Mouse (Mus musculus) T-helper 2 cell (primary cell): ENCODE results near the gene Rnf11.

Source experiments
- in situ Hi-C: fragments of 300-600 bp; cut with MboI, MseI; formaldehyde crosslinking; loops from one replicate; pipeline ENCODE4 v1.15.1; 2025; ENCODE audit warnings: high pct_unique_total_duplicates

The Rnf11 gene

GRCm38 (mm10) chr4:109484621-109485020, at the start of gene Rnf11:
Gene Rnf11, minus strand, starts transcription at chr4:109484728.
- in situ Hi-C loops: no loop called here

- in situ Hi-C loops: no loop called here
These were observed 46.6 kb upstream of the Rnf11 start, which contains the start of gene 4930522H14Rik for GRCm38 (mm10) chr4:109531111-109531510. Gene 4930522H14Rik, minus strand, starts transcription at chr4:109531297.

GRCm38 (mm10) chr4:109530245-109530816, 45.8 kb upstream of the Rnf11 start:
- in situ Hi-C loops: no loop called here

GRCm38 (mm10) chr4:109504885-109505284, 20.4 kb upstream of the Rnf11 start:
- in situ Hi-C loops: no loop called here

- in situ Hi-C loops: loop anchor here (10.0 kb wide), 1 partner anchor 236 kb away; no protein-coding TSS in a partner anchor
These were observed 13.9 kb upstream of the Rnf11 start for GRCm38 (mm10) chr4:109498476-109498875.

- in situ Hi-C loops: loop anchor here (10.0 kb wide), 1 partner anchor 241 kb away; no protein-coding TSS in a partner anchor
These were observed 9.1 kb upstream of the Rnf11 start for GRCm38 (mm10) chr4:109493581-109493980.

GRCm38 (mm10) chr4:109488812-109489211, 4.3 kb upstream of the Rnf11 start:
- in situ Hi-C loops: no loop called here

- in situ Hi-C loops: no loop called here
These were observed 1.8 kb downstream of the Rnf11 start for GRCm38 (mm10) chr4:109482701-109483100.

GRCm38 (mm10) chr4:109481424-109481823, 3.1 kb downstream of the Rnf11 start:
- in situ Hi-C loops: no loop called here

GRCm38 (mm10) chr4:109477454-109477853, 7.1 kb downstream of the Rnf11 start:
- in situ Hi-C loops: no loop called here

- in situ Hi-C loops: no loop called here
These were observed 7.9 kb downstream of the Rnf11 start for GRCm38 (mm10) chr4:109476554-109477014.

- in situ Hi-C loops: no loop called here
These were observed 8.7 kb downstream of the Rnf11 start for GRCm38 (mm10) chr4:109475577-109476553.

GRCm38 (mm10) chr4:109475078-109475477, 9.4 kb downstream of the Rnf11 start:
- in situ Hi-C loops: no loop called here

GRCm38 (mm10) chr4:109472566-109472965, 12.0 kb downstream of the Rnf11 start:
- in situ Hi-C loops: no loop called here

GRCm38 (mm10) chr4:109471606-109472005, 12.9 kb downstream of the Rnf11 start:
- in situ Hi-C loops: no loop called here

- in situ Hi-C loops: no loop called here
These were observed 16.8 kb downstream of the Rnf11 start for GRCm38 (mm10) chr4:109467687-109468086.

GRCm38 (mm10) chr4:109463892-109464291, 20.6 kb downstream of the Rnf11 start:
- in situ Hi-C loops: no loop called here

- in situ Hi-C loops: no loop called here
These were observed 23.9 kb downstream of the Rnf11 start for GRCm38 (mm10) chr4:109460421-109461179.

- in situ Hi-C loops: no loop called here
These were observed 27.7 kb downstream of the Rnf11 start for GRCm38 (mm10) chr4:109456821-109457220.

- in situ Hi-C loops: no loop called here
These were observed 36.0 kb downstream of the Rnf11 start for GRCm38 (mm10) chr4:109448531-109448930.

GRCm38 (mm10) chr4:109445956-109446355, 38.6 kb downstream of the Rnf11 start:
- in situ Hi-C loops: no loop called here

GRCm38 (mm10) chr4:109445397-109445796, 39.1 kb downstream of the Rnf11 start:
- in situ Hi-C loops: no loop called here
